Mouse (Mus musculus): ENCODE measurements at regions not wholly inside any gene's neighbourhood (a gene's known extent, or its start where the extent isn't known, plus 50 kb on each side); places are given as distances from the start of the nearest gene placed in this dataset.

DNA sequence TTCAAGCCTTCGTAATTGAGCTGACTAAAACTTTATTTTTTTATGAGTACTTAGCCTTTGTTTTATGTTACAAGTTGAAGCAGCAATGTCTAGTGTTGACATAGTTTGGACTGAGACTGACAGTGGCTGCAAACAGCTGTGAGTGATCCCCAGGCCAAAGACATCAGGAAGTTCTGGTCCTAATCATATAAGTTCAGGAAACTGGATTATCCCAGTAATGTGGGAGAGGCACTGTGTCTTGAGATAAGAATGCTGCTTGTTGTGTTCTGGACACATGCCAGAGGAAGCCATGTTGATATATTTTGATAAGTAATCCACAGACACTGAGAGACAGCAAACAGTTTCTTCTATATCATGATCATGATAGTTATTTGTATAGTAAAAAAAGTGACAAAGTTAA is 153.4 kb downstream of the Lrriq3 start:
- Histone ChIP-seq H3K9ac (replicated peaks) (no peak overlapping the region), H3K36me3 (no peaks in the 10 kb centered on the region), H3K4me2 (replicated peaks) (no peak overlapping the region), H3K4me3 (no peak overlapping the region), H3K4me1 (no peaks in the 10 kb centered on the region), H3K27me3 (no peaks in the 10 kb centered on the region), H3K9me3 (no peaks in the 10 kb centered on the region), H3K27ac (replicated peaks) (no peak overlapping the region)
- ATAC-seq (replicated peaks) = no peak
- WGBS = 89% methylated on average over 1 of the region's 1 CpGs

GRCm38 (mm10) chr3:155247124-155247523 is 153.9 kb downstream of the Lrriq3 start:
- 82% methylated on average over 2 of the region's 2 CpGs for WGBS

GRCm38 (mm10) chr3:155247929-155248328 is 154.7 kb downstream of the Lrriq3 start:
- no peaks in the 10 kb centered on the region for H3K27me3 ChIP-seq
- no peak overlapping the region for H3K9ac ChIP-seq (replicated peaks)
- no peaks in the 10 kb centered on the region for H3K9me3 ChIP-seq
- no peaks in the 10 kb centered on the region for H3K4me1 ChIP-seq
- H3K27ac ChIP-seq (replicated peaks) = no peak overlapping the region
- no peak for ATAC-seq (replicated peaks)
- no peaks in the 10 kb centered on the region for H3K36me3 ChIP-seq
- no peak overlapping the region for H3K4me3 ChIP-seq
- 83% methylated on average over 1 of the region's 1 CpGs for WGBS
- no peak overlapping the region for H3K4me2 ChIP-seq (replicated peaks)

More at GRCm38 (mm10) chr3:155247124-155247523, 153.9 kb downstream of the Lrriq3 start:
- no peaks in the 10 kb centered on the region for H3K4me1 ChIP-seq
- no peak overlapping the region for H3K27ac ChIP-seq (replicated peaks)
- no peak for ATAC-seq (replicated peaks)
- H3K9ac ChIP-seq (replicated peaks) = no peak overlapping the region
- no peaks in the 10 kb centered on the region for H3K36me3 ChIP-seq
- H3K27me3 ChIP-seq = no peaks in the 10 kb centered on the region
- H3K9me3 ChIP-seq = no peaks in the 10 kb centered on the region
- H3K4me2 ChIP-seq (replicated peaks) = no peak overlapping the region
- H3K4me3 ChIP-seq = no peak overlapping the region

DNA sequence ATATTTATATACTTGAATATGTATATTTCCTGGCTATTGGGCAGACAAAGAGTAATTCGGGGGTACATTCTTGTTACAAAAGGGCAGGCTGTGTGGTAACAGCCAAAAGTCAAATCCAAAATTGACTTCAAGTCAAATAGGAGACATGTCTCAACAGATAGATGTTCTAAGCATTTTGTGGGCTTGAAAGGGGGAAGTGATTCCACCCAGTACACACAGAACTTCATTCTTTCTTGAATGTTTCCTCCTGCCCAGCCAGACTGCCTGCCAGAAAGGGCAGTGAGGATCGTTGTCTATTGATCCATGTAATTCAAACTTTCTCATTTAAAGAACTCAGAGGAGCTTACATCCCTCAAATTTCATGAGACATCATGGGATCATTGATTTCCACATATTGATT is 157.7 kb downstream of the Lrriq3 start:
- Histone ChIP-seq H3K36me3 (no peaks in the 10 kb centered on the region), H3K4me3 (no peak overlapping the region), H3K27me3 (no peaks in the 10 kb centered on the region), H3K9ac (replicated peaks) (no peak overlapping the region), H3K9me3 (no peaks in the 10 kb centered on the region), H3K4me1 (no peaks in the 10 kb centered on the region), H3K4me2 (replicated peaks) (no peak overlapping the region), H3K27ac (replicated peaks) (no peak overlapping the region)
- 80% methylated on average over 2 of the region's 2 CpGs for WGBS
- ATAC-seq (replicated peaks) = no peak

DNA sequence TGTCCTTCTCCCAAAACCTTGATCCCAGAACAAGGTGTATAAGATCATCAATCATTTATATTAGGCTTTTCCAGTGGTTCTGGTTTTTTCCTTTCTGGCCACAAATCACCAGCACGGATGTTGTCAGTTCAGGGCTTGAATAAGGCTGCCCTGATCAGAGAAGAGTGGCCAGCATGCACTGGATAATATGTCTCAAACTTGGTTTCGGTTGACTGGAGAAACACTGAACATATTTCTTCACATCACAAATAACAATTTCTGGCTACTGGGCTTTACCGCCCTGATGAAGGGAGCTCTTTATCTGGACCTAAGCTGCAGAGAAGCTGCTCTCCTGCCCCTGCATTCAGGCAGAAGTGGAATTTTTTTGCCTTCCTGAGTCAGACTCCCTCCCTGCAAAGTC is 205.0 kb downstream of the Lrriq3 start:
- Histone ChIP-seq H3K9ac (replicated peaks) (no peak overlapping the region), H3K36me3 (no peaks in the 10 kb centered on the region), H3K9me3 (no peaks in the 10 kb centered on the region), H3K4me2 (replicated peaks) (no peak overlapping the region), H3K4me1 (no peaks in the 10 kb centered on the region), H3K27ac (replicated peaks) (no peak overlapping the region), H3K27me3 (no peaks in the 10 kb centered on the region), H3K4me3 (no peak overlapping the region)
- no peak for ATAC-seq (replicated peaks)
- WGBS = 54% methylated on average over 3 of the region's 3 CpGs

- Histone ChIP-seq H3K27me3 (no peaks in the 10 kb centered on the region), H3K4me1 (no peaks in the 10 kb centered on the region), H3K9ac (replicated peaks) (no peak overlapping the region), H3K4me2 (replicated peaks) (no peak overlapping the region), H3K36me3 (no peaks in the 10 kb centered on the region), H3K9me3 (no peaks in the 10 kb centered on the region), H3K27ac (replicated peaks) (no peak overlapping the region), H3K4me3 (no peak overlapping the region)
- peak; percentile 58 for ATAC-seq (replicated peaks)
Observed at GRCm38 (mm10) chr3:155298724-155299123, 205.5 kb downstream of the Lrriq3 start.

DNA sequence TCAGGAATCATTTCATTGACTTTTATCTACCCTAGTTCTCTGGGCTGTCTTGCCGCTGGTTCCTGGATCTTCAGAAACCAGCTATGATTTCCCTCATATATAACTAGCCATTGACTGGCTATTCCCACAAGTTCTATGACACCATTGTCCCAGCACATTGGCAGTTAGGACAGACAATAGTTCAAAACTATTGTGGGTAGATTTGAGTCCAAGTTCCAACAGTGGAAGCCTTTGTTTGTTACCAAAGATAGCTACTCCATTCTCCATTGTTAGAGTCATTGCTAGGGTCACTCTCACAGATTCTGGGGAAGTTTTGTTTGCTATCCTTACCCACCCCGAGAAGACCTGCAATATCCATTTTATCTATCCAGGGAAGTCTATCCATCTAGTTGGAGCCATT is 229.1 kb downstream of the Lrriq3 start:
- WGBS = 88% methylated on average over 2 of the region's 2 CpGs
- no peak for ATAC-seq (replicated peaks)
- Histone ChIP-seq H3K4me2 (replicated peaks) (no peak overlapping the region), H3K27me3 (no peaks in the 10 kb centered on the region), H3K4me3 (no peak overlapping the region), H3K4me1 (no peaks in the 10 kb centered on the region), H3K9ac (replicated peaks) (no peak overlapping the region), H3K36me3 (no peaks in the 10 kb centered on the region), H3K9me3 (no peaks in the 10 kb centered on the region), H3K27ac (replicated peaks) (no peak overlapping the region)

DNA sequence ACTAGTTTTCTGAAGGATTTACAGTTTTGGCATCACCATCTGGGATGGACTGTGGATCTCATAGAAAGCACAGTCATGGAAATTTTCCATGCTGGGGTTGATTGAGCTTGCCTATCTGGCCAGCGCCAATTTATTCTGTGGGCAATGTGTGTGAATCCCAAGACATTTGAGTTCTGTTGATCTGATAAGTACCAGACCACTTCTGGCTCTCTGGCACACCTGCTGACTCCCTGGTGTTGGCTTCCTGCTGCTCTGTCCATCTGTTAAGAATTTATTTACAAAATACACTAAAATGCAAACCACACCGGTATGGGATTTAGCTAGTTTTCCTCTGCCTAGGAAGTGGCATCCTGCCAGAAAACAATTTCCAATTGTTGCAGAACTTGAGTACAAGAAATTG is 236.5 kb downstream of the Lrriq3 start:
- H3K4me1 ChIP-seq = no peaks in the 10 kb centered on the region
- no peak for ATAC-seq (replicated peaks)
- WGBS = 66% methylated on average over 2 of the region's 2 CpGs

DNA sequence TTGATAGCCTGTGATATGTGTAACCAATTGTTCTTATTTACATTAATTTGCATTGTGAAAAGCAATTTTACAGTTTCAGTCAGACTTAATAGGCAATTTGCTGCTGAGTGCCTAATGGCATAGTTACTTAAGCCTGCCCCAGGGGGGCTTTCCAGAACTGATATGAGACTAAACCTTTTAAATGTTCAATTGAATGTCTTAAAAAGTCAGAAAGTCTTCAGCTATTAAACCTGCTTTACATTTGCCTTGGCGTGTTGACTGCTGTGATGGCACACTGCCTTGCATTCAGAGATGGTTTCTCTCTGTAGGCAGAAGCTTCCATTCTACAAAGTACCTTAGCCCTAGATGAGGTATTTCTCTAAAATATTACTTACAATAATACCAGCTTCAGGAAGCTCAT is 256.0 kb downstream of the Lrriq3 start:
- 0 out of 2 replicates have a peak, but pooled peaks have one; percentile 41 for ATAC-seq (replicated peaks)
- Histone ChIP-seq H3K27me3 (no peaks in the 10 kb centered on the region), H3K4me2 (replicated peaks) (no peak overlapping the region), H3K27ac (replicated peaks) (no peak overlapping the region), H3K4me3 (no peak overlapping the region), H3K9ac (replicated peaks) (no peak overlapping the region), H3K36me3 (no peaks in the 10 kb centered on the region), H3K4me1 (no peaks in the 10 kb centered on the region), H3K9me3 (no peaks in the 10 kb centered on the region)
- 63% methylated on average over 1 of the region's 1 CpGs for WGBS

More for the DNA sequence above, 236.5 kb downstream of the Lrriq3 start:
- Histone ChIP-seq H3K9me3 (no peaks in the 10 kb centered on the region), H3K4me3 (no peak overlapping the region), H3K36me3 (no peaks in the 10 kb centered on the region), H3K27me3 (no peaks in the 10 kb centered on the region), H3K9ac (replicated peaks) (no peak overlapping the region), H3K4me2 (replicated peaks) (no peak overlapping the region), H3K27ac (replicated peaks) (no peak overlapping the region)

- Histone ChIP-seq H3K9me3 (no peaks in the 10 kb centered on the region), H3K4me1 (no peaks in the 10 kb centered on the region), H3K4me2 (replicated peaks) (no peak overlapping the region), H3K27ac (replicated peaks) (no peak overlapping the region), H3K36me3 (no peaks in the 10 kb centered on the region), H3K4me3 (no peak overlapping the region), H3K27me3 (no peaks in the 10 kb centered on the region), H3K9ac (replicated peaks) (no peak overlapping the region)
- ATAC-seq (replicated peaks) = no peak
- WGBS = 92% methylated on average over 2 of the region's 2 CpGs
Observed at GRCm38 (mm10) chr3:155351636-155352035, 258.4 kb downstream of the Lrriq3 start.

DNA sequence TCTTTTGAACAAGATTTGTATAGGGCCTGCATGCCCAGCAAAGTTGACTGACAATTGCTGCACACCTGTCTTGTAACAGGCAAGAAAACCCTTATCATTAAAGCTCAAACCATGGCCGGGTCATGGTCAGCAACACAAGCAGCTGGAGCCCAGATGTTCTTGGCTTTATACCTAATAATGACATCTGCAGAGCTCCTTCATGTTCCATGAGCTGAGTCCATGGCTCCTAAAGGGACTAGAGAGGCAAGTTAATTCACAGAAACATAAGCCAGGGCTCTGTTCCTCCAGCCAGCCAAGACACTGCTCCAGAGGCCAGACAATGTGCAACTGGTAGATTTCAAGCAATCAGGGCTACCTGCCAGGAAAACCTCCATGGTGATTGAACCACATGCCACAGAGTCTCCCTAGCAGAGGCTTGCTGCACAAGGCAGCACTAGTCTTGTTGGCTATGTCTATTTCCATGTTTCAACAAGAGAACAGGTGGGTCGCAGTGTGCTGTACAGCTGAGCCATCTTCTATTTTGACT is 259.1 kb downstream of the Lrriq3 start:
- no peaks in the 10 kb centered on the region for H3K4me1 ChIP-seq
- no peak for ATAC-seq (replicated peaks)
- no peaks in the 10 kb centered on the region for H3K9me3 ChIP-seq
- no peak overlapping the region for H3K4me2 ChIP-seq (replicated peaks)
- no peak overlapping the region for H3K4me3 ChIP-seq
- H3K36me3 ChIP-seq = no peaks in the 10 kb centered on the region
- 88% methylated on average over 2 of the region's 2 CpGs for WGBS
- no peaks in the 10 kb centered on the region for H3K27me3 ChIP-seq
- no peak overlapping the region for H3K9ac ChIP-seq (replicated peaks)
- H3K27ac ChIP-seq (replicated peaks) = no peak overlapping the region

DNA sequence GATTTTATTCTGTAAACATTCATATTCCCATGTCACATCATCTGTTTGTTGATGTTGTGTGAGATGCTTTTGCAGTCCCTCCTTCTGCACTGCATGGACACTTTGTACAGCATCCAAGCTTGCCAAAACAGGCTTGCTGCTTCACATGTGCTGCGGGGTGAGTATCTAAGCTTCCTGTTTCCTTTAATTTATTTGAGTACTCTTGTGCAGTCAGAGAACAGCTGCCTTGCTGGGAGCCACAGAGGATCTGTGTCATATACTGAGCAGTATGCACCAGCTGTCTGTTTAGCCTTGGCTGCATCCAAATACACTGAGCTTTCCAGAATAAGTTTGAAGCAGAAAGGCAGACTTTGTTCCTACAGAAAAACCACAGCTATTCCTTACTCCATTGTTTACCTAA is 267.2 kb downstream of the Lrriq3 start:
- WGBS = 69% methylated on average over 1 of the region's 1 CpGs
- H3K4me2 ChIP-seq (replicated peaks) = no peak overlapping the region

DNA sequence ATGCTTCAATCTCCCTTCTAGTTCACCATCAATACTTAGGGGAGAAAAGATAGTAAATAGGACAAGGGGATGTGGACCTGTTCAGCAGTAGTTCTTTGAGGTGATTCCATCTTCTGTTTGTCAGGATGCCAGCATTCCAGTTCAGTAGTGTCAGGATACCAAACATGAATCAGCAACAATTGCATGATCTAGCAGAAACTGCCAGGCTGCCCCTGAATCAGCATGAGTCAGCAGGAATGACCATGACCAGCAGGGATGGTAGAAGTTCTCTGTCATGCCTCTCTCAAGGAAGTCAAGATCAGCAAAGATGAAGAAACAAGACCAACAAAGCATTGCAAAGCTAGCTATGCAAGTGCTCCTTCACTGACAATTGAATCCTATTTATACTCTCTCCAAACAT is 277.5 kb downstream of the Lrriq3 start:
- Histone ChIP-seq H3K4me2 (replicated peaks) (no peak overlapping the region), H3K9ac (replicated peaks) (no peak overlapping the region), H3K9me3 (no peaks in the 10 kb centered on the region), H3K27ac (replicated peaks) (no peak overlapping the region), H3K4me3 (no peak overlapping the region), H3K27me3 (no peaks in the 10 kb centered on the region), H3K4me1 (no peaks in the 10 kb centered on the region), H3K36me3 (no peaks in the 10 kb centered on the region)
- no peak for ATAC-seq (replicated peaks)

More for the DNA sequence above, 267.2 kb downstream of the Lrriq3 start:
- H3K9ac ChIP-seq (replicated peaks) = no peak overlapping the region
- no peak overlapping the region for H3K4me3 ChIP-seq
- no peaks in the 10 kb centered on the region for H3K4me1 ChIP-seq
- H3K27me3 ChIP-seq = no peaks in the 10 kb centered on the region
- H3K36me3 ChIP-seq = no peaks in the 10 kb centered on the region
- no peaks in the 10 kb centered on the region for H3K9me3 ChIP-seq
- peak; percentile 89 for ATAC-seq (replicated peaks)
- no peak overlapping the region for H3K27ac ChIP-seq (replicated peaks)
